Mouse (Mus musculus): ENCODE measurements around the gene Atad3a. TPM values are rescaled to one million over a fixed set of nuclear protein-coding genes. Genes with fewer than 3 reads are reported as not detected.

Atad3a gene
- 89.8 and 102 TPM in 2 replicates for polyA plus RNA-seq (2012; rRNA removed)

DNA sequence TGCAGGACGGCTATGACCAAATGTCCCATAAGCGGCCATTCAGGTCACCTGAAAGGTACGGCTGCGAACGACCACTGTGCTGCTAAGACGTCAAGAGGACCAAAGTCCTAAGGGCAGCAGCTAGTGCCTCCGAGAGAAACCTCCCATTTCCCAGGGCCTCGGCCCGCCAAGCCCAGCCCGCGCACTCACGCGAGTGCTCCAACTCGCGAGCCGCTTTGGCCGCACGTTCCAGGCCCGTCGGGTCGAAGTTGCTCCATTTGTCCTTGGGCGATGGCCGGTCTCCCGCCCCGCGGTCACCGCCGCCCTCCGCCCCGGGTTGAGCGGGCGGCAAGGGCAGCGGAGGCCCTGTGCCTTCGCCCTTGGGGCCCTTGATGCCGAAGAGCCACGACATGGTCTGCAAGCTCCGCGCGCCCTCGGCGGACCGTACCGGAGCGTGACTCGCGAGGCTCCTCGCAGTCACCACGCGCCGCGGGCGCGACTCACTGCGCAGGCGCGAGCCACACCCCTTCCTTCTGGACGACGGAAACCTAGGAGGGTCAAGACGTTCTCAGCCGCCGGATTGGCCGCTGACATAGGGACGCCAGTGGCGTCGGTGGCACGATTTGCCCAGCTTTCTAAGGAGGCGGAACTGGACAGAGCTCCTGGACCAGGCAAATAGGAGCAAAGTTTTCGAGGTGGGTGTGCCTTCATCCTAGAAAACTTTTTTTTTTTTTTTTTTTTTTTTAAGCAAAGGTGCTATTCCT lies at the start of gene Atad3a:
Atad3a (minus strand) TSS at position 481 of the 743 bp plus-strand sequence.

GRCm38 (mm10) chr4:155802741-155803339 lies 41.9 kb upstream of the Atad3a start, which contains the start of gene Mrpl20:
Gene Mrpl20 (plus strand): TSS chr4:155802878.

GRCm38 (mm10) chr4:155790021-155790489 lies 29.2 kb upstream of the Atad3a start, which contains the start of gene Ankrd65:
Gene Ankrd65 (plus strand): TSS chr4:155790439.

GRCm38 (mm10) chr4:155785819-155786218 lies 24.9 kb upstream of the Atad3a start, which contains the start of gene Tmem88b:
Gene Tmem88b (minus strand): TSS chr4:155785874.

GRCm38 (mm10) chr4:155774280-155774754 lies 13.4 kb upstream of the Atad3a start, which contains the start of gene Vwa1:
Gene Vwa1 (minus strand): TSS chr4:155774698.

DNA sequence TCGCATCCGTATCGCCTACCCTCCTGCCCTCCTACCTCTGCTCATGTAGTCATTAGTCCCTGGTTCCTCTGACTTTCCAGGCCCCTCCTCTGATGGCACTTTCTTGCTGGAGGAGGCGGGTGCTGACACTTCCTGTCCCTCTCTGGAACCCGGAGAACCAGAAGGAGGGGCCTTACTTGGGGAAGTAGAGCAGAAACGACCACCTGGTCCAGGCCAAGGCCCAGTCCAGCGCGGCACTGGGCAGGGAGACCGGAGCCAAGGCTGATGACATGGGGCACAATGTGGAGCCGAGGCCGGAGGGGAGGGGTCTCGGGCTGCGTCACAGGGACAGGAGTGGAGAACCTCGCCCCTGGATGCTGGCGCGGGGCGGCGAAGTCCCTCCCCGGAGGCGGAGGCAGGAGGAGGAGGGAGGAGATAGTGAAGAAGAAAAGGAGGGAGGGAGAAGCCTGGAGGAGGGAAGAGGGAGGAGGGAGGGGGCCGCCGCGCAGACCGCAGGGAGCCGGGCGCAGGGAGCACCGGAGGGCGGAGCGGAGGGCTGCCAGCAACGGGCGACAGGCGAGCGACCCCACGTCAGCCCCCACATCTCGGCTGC lies 26.4 kb downstream of the Atad3a start, which contains the start of gene Tmem240:
Tmem240 (plus strand) TSS at position 451 of the 592 bp plus-strand sequence.

DNA sequence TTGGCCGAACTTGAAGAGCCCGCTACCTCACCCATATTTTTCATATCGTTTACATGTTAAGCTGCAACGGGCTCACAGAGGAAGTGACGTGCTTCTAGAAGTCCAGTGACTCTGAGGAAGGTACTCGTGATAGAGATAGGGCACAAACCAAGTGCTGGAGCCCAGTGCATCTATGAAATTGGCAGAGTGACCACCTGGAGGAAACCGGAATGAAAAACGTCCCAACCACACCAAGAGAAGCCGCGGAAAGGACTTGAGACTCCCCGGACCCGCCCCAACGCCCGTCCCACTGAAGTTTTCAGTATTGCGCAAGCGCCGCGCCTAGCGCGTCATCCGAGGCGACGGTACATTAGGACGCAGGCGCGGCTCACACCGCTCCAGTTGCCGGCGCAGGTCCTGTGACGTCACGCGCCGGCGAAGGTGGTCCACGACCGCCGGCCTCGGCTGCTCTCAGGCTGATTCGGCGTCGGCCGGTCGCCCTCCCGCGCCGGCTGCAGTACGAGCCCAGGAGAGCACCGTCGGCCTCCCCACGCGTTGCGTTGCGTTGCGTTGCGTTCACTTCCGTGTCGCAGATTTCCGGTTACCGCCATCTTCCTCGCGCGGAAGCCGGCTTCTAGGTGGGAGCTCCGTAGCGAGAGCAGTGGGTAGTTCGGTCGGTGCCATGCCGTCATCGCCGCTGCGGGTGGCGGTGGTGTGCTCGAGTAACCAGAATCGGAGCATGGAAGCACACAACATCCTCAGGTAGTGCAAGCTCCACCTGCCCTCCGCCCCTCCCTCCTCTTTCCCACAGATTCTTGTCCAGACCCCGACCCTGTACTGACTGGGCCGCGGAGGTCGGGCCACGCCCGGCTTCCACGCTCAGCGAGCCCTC lies 55.9 kb downstream of the Atad3a start, which contains the start of gene Ssu72:
Ssu72 (plus strand) TSS at position 80 of the 871 bp plus-strand sequence.

DNA sequence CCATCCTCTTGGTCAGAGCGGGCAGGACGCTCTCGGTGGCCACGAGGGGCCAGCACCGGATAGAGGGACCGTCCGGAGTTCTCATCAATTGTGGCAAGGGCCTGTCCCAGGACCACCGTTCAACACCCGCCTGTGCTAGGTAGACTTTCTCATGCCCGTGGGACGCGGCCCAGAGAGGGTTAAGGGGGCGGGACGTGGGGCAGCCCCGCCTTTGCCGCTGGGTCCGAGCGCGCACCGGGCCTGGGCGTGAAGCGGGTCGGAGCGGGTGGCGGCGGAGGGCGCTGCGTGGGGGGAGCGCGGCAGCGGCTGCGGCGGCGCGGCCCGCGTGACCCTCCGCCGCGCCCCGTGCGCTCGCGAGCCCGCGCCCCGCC lies 66.8 kb downstream of the Atad3a start, which contains the start of gene Fndc10:
Fndc10 (plus strand) TSS at position 232 of the 371 bp plus-strand sequence.

Other genes starting within 250 kb of the Atad3a start
- gene Nadk, start 198.7 kb downstream of the Atad3a start, polyA plus RNA-seq (2012; rRNA removed), result 64.9 and 76.5 TPM in 2 replicates
- gene Slc35e2, start 159.7 kb downstream of the Atad3a start, polyA plus RNA-seq (2012; rRNA removed), result 13.2 and 19.4 TPM in 2 replicates
- 71.0 and 114 TPM in 2 replicates for gene Cdk11b, start 136.2 kb downstream of the Atad3a start, polyA plus RNA-seq (2012; rRNA removed)
- gene Gm10563, start 115.7 kb downstream of the Atad3a start, polyA plus RNA-seq (2012; rRNA removed), result not detected in 2 replicates
- gene Mmp23, start 107.7 kb downstream of the Atad3a start, polyA plus RNA-seq (2012; rRNA removed), result 7.0 and 14.2 TPM in 2 replicates
- gene Mib2, start 91.9 kb downstream of the Atad3a start, polyA plus RNA-seq (2012; rRNA removed), result 42.1 and 53.8 TPM in 2 replicates
- 8.0 and 11.4 TPM in 2 replicates for gene Fndc10, start 66.8 kb downstream of the Atad3a start, polyA plus RNA-seq (2012; rRNA removed)
- 96.3 and 117 TPM in 2 replicates for gene Ssu72, start 56.3 kb downstream of the Atad3a start, polyA plus RNA-seq (2012; rRNA removed)
- 3.4 and 3.6 TPM in 2 replicates for gene Tmem240, start 26.3 kb downstream of the Atad3a start, polyA plus RNA-seq (2012; rRNA removed)
- 6.9 and 7.5 TPM in 2 replicates for gene Vwa1, start 13.6 kb upstream of the Atad3a start, polyA plus RNA-seq (2012; rRNA removed)
- 0.50 and 0.83 TPM in 2 replicates for gene Tmem88b, start 24.8 kb upstream of the Atad3a start, polyA plus RNA-seq (2012; rRNA removed)
- gene Ankrd65, start 29.3 kb upstream of the Atad3a start, polyA plus RNA-seq (2012; rRNA removed), result not detected in 2 replicates
- gene Mrpl20, start 41.8 kb upstream of the Atad3a start, polyA plus RNA-seq (2012; rRNA removed), result 69.9 and 120 TPM in 2 replicates
- gene Ccnl2, start 51.4 kb upstream of the Atad3a start, polyA plus RNA-seq (2012; rRNA removed), result 225 and 230 TPM in 2 replicates
- 126 and 135 TPM in 2 replicates for gene Aurkaip1, start 70.2 kb upstream of the Atad3a start, polyA plus RNA-seq (2012; rRNA removed)
- 53.6 and 63.9 TPM in 2 replicates for gene Mxra8, start 78.6 kb upstream of the Atad3a start, polyA plus RNA-seq (2012; rRNA removed)
- gene Dvl1, start 86.3 kb upstream of the Atad3a start, polyA plus RNA-seq (2012; rRNA removed), result 61.8 and 67.7 TPM in 2 replicates
- gene Tas1r3, start 102.3 kb upstream of the Atad3a start, polyA plus RNA-seq (2012; rRNA removed), result 0.34 and 0.48 TPM in 2 replicates
- 8.5 and 16.8 TPM in 2 replicates for gene Cptp, start 108.3 kb upstream of the Atad3a start, polyA plus RNA-seq (2012; rRNA removed)
- 60.0 and 67.2 TPM in 2 replicates for gene Ints11, start 108.5 kb upstream of the Atad3a start, polyA plus RNA-seq (2012; rRNA removed)
- gene Pusl1, start 130.7 kb upstream of the Atad3a start, polyA plus RNA-seq (2012; rRNA removed), result 58.7 and 62.5 TPM in 2 replicates
- 44.4 and 50.6 TPM in 2 replicates for gene Acap3, start 130.7 kb upstream of the Atad3a start, polyA plus RNA-seq (2012; rRNA removed)
- gene Ube2j2, start 182.7 kb upstream of the Atad3a start, polyA plus RNA-seq (2012; rRNA removed), result 112 and 120 TPM in 2 replicates
- gene C1qtnf12, start 201.2 kb upstream of the Atad3a start, polyA plus RNA-seq (2012; rRNA removed), result 14.8 and 17.7 TPM in 2 replicates
- 8.5 and 10.3 TPM in 2 replicates for gene B3galt6, start 231.6 kb upstream of the Atad3a start, polyA plus RNA-seq (2012; rRNA removed)
- 76.6 and 90.7 TPM in 2 replicates for gene Sdf4, start 231.8 kb upstream of the Atad3a start, polyA plus RNA-seq (2012; rRNA removed)